Mouse (Mus musculus): Measurements from ENCODE around the gene Xlr5c. TPM values are rescaled to one million over a fixed set of nuclear protein-coding genes. Genes with fewer than 3 reads are reported as not detected.
"Not testable (repeated sequence)": the region's sequence is repeated elsewhere in the genome, so short reads cannot be mapped to it uniquely, and the experiment has no call there.

Gene Xlr5c
- not detected in 2 replicates for total RNA-seq (2015; ENCODE audit: low replicate concordance)
- total RNA-seq (2017; ENCODE audit: low replicate concordance): not detected in 2 replicates

DNA sequence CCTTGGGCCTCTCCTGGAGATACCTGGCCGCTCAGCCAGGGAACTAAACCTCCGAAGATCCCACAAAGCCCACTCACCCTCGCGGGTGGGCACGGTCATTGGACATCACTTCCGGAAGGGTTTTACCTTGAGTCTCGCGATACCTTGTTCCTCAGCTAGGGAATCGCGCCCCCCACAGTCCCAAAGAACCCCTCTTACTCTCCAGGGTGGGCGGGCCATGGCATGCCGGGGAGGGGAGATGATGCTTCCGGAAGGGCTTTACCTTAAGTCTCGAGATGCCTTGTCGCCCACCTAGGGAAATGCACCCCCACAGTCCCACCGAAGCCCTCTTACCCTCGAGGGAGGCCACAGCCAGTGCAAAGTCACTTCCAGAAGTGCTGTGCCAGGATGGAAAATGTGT is at the start of gene Xlr5c, which contains the start of gene Xlr5a:
Gene Xlr5c (minus strand): TSS at position 101 of the 400 bp plus-strand sequence.
Gene Xlr5a (minus strand): TSS at position 101 of the 400 bp plus-strand sequence.
- not testable (repeated sequence) for ATAC-seq (replicated peaks; ENCODE audit: low FRiP score, poor library complexity, severe bottlenecking)

DNA sequence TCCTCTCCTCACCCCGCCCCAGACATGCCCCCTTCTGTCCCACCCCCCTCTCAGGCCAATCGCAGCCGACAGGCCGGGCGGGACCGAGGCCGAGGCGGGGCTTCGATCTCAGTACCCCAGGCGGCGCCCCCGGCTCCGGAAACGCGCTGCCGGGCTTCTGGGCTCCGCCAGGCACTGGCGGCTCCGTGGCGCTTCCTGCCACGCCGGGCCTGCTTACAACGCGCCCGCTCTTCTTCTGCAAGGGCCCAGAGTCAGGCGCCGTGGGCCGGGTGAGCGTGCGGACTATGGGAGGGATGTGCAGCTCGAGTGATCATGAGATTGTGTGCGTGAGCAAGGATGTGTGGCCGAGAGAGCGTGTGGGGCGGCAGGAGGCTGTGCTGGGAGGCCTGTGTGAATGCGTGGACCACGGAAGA is 49.7 kb upstream of the Xlr5c start, which contains the start of gene Zfp275:
Gene Zfp275 (plus strand): TSS at position 139 of the 413 bp plus-strand sequence.
- ATAC-seq (replicated peaks; ENCODE audit: low FRiP score, poor library complexity, severe bottlenecking): no peak

DNA sequence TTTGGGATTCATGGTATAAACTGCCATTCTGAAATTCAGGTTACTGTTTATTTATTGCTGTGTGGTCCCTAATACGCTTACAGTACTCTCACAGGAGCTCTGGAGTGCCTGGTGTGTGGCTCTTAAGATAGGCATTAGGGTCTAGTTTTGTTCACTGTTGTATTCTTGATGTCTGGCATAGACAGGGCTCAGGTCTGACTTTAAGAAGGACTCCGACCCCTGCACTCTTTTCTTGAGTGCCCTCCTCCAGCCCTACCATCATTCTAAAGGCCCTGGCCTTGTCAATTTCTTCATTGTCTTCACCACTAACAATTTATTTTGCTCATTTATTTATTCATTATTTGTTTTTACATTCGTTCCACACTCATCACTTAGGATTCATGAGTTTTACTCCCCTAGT is 49.3 kb upstream of the Xlr5c start:
- no peak for ATAC-seq (replicated peaks; ENCODE audit: low FRiP score, poor library complexity, severe bottlenecking)

DNA sequence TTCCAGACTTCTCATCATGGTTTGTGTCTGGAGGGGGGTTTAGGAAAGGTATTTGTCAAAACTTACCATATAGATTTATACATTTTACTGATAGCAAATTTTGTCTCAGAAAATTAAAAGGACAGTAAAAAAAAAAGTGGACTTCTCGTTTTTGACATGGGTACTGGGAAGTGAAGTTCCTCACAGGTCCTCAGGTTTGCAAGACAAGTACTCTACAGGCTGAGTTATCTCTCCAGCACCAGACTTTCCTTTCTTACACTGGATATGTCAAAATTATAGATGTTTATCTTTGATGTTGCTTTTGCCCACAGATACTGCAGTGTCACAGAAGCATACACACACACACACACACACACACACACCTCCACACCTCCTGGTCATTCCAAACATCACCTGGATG is 48.7 kb upstream of the Xlr5c start:
- ATAC-seq (replicated peaks; ENCODE audit: low FRiP score, poor library complexity, severe bottlenecking): no peak

DNA sequence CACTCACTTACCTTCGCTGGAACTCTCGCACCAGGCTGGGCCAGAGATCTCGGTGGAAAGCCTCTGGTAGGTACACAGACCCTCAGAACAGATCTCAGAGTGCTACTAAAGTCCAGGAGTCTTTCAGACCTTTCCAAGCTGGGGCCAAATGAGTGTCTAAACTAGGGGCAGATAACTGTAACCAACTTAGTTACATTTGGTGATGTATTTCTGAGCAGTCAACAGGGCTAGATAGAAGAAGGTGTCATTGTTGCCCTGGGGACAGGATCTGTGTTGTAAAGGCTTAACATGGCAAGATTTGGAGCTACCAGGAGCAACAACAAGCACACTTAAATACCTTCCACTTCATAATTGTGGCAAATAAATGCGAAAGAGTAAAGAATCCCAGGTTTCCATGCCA is 44.0 kb upstream of the Xlr5c start, which contains the start of gene Gm45015:
Gene Gm45015 (minus strand): TSS at position 101 of the 400 bp plus-strand sequence.
- no peak for ATAC-seq (replicated peaks; ENCODE audit: low FRiP score, poor library complexity, severe bottlenecking)

DNA sequence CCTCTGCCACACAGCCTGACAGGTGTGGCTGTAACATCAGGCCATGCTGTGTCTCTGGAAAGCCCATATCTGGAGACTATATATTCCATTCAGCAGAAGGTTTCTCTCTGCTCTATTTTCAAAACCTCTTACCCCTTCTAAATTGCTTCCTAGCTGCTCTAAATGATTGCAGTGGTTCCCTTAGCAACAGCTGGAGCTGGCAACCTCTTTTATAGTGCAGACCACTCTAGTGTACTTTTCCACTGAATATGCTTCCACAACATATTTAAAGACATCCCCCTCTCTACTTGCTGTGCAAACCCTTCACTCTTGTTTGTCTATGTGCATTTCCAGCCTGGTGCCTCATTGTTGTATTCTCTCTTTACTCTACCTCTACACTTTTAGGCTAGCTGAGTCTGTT is 40.8 kb upstream of the Xlr5c start:
- no peak for ATAC-seq (replicated peaks; ENCODE audit: low FRiP score, poor library complexity, severe bottlenecking)

DNA sequence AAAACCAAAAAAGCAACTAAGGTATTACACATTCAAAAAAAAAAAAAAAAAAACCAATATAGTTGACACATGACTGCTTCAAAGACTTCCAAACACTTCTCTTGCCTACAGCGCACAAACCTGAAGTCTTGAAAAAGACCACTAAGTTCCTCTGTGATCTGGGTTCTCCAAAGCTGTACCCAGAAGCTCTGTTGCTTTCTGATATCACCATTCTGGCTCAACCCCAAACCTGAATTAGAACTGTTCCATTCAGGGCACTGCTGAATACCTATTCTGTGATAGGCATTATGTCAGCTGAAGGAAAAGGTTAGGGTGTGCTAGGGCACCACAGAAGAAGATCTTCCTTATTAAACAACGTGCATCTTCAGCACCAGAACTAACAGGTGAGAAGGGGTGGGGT is 34.4 kb upstream of the Xlr5c start:
- no peak for ATAC-seq (replicated peaks; ENCODE audit: low FRiP score, poor library complexity, severe bottlenecking)

DNA sequence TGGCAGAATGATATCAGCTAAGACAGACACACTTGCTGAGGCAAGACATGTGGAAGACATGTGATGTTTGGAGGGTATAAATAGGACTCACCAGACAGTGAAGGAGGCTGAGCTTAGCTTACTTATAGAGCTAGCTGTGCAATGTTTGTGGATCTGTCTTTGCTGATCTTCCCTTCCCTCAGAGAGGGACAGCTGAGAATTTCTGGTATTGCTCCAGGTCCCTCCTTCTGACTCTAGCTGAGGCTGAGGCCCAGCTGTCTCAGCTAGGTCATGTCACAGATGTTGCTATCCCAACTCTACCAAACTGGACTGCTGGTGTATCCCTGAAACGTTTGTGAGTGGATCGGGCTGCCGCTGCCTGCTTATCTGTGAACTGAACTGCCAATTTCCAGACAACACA is 28.3 kb upstream of the Xlr5c start:
- ATAC-seq (replicated peaks; ENCODE audit: low FRiP score, poor library complexity, severe bottlenecking): no peak

DNA sequence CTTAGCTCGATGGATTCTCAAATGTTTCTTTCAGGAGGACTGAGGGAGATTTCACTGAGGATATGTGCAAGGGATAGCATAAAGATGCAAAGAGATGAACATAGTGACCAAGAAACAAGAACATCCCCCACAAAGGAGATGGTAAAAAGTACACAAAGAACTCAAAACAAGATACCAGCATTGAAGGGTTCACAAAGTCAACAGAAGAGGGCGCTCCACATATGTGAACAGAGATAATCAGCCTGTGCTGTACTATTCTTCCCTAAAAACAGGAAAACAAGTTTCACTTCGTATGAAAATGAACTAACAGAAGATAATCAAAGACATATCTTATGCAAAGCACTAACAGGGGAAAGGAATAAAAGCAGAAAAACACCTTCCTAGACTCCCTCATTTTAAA is 19.7 kb upstream of the Xlr5c start:
- no peak for ATAC-seq (replicated peaks; ENCODE audit: low FRiP score, poor library complexity, severe bottlenecking)

DNA sequence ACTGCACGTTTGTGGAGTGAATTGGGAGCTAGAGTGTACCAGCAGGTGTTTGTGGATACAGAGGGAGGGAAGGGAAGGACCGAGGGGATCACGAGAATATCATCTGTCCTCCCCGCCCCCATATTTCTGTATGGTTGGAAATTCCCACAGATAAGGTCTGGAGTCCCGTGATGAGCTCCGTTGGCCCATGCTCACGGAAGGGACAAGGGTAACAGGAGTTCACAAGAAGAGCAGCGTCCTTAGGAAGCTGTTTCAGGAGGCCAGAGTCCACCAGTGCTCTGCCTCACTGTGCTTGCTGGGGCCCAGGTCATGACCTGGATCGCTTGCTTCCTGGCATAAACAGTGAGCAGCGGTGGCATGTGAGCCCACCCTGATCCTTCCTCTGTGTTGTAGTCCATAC is 3.0 kb upstream of the Xlr5c start:
- not testable (repeated sequence) for ATAC-seq (replicated peaks; ENCODE audit: low FRiP score, poor library complexity, severe bottlenecking)

DNA sequence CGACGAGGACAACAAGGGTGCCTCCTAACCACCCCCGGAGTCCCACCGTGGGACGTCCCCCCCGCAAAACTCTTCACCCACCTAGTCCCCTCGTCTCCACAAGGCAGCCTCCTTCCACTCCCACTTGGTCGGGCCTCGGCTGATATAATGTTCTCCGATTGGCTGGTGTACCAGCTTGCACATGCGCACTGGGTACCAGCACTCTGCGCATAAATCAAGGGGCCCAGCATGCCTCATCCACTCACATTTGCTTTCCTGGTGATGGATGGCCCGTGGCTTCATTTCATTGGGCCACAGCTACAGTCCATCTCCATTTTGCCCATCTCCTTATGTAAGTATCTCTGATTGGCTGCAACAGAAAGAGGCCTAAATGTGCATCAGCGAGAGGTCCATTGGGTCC is 27.5 kb downstream of the Xlr5c start, which contains the start of gene Xlr3c:
Gene Xlr3c (minus strand): TSS at position 121 of the 400 bp plus-strand sequence.
- ATAC-seq (replicated peaks; ENCODE audit: low FRiP score, poor library complexity, severe bottlenecking): not testable (repeated sequence)

DNA sequence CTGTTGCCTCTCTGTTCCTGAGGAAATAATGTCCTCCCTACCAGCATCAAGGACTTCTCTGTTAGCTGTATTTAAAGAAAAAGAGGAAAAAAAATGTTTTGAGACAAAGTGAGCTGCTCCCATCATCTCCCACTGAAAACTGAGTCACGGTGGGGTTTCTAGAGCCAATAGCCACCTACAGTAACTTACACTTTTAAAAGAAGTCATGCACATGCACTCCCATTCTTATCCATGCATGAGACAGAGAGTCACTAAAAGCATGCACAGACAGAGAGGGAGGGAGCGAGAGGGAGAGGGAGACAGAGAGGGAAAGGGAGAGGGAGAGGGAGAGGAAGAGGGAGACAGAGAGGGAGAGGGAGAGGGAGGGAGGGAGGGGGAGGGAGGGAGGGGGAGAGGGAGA is 30.3 kb downstream of the Xlr5c start:
- ATAC-seq (replicated peaks; ENCODE audit: low FRiP score, poor library complexity, severe bottlenecking): not testable (repeated sequence)

DNA sequence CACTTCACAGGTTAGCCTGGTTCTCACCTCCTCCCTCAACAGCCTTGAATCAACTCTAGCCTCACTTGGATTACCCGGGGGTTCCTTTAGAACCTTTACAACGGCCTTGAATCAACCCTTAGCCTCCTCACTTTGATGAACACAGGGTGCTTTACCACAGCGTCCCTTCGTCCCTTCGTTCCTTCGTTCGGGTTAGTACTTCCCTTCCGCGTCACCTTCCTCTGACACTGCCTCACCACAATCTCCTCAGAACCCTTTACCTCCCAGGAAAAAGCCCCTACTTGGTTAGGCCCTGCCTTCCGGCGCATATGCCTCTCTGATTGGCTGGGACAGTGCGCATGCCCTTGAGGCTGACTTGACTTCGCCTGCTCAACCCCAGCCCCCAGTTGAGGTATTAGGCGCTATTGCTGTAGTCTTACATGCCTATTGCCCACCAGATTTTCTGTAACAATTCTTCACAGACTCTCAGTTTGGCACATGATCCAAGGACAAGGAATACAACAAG is 49.9 kb downstream of the Xlr5c start, which contains the start of gene Xlr4c:
Gene Xlr4c (minus strand): TSS at position 310 of the 505 bp plus-strand sequence.
- ATAC-seq (replicated peaks; ENCODE audit: low FRiP score, poor library complexity, severe bottlenecking): not testable (repeated sequence)

Other genes starting within 250 kb of the Xlr5c start
- not detected in 2 replicates for gene Pnma3, start 228.2 kb downstream of the Xlr5c start, total RNA-seq (2015; ENCODE audit: low replicate concordance)
- not detected in 2 replicates for gene Pnma3, start 228.2 kb downstream of the Xlr5c start, total RNA-seq (2017; ENCODE audit: low replicate concordance)
- gene Xlr4a, start 210.5 kb downstream of the Xlr5c start, total RNA-seq (2015; ENCODE audit: low replicate concordance): 2.9 TPM in 1 of 2 replicates, not detected in the other
- 6.5 TPM in 1 of 2 replicates, not detected in the other for gene Xlr4a, start 210.5 kb downstream of the Xlr5c start, total RNA-seq (2017; ENCODE audit: low replicate concordance)
- gene Xlr3a, start 195.9 kb downstream of the Xlr5c start, total RNA-seq (2015; ENCODE audit: low replicate concordance): not detected in 2 replicates
- gene Xlr3a, start 195.9 kb downstream of the Xlr5c start, total RNA-seq (2017; ENCODE audit: low replicate concordance): 3.2 TPM in 1 of 2 replicates, not detected in the other
- not detected in 2 replicates for gene Gm14685, start 175.9 kb downstream of the Xlr5c start, total RNA-seq (2015; ENCODE audit: low replicate concordance)
- not detected in 2 replicates for gene Gm14685, start 175.9 kb downstream of the Xlr5c start, total RNA-seq (2017; ENCODE audit: low replicate concordance)
- gene Xlr5b, start 144.2 kb downstream of the Xlr5c start, total RNA-seq (2015; ENCODE audit: low replicate concordance): not detected in 2 replicates
- gene Xlr5b, start 144.2 kb downstream of the Xlr5c start, total RNA-seq (2017; ENCODE audit: low replicate concordance): not detected in 2 replicates
- gene DXBay18, start 143.5 kb downstream of the Xlr5c start, total RNA-seq (2015; ENCODE audit: low replicate concordance): not detected in 2 replicates
- gene DXBay18, start 143.5 kb downstream of the Xlr5c start, total RNA-seq (2017; ENCODE audit: low replicate concordance): not detected in 2 replicates
- gene Spin2d, start 116.0 kb downstream of the Xlr5c start, total RNA-seq (2015; ENCODE audit: low replicate concordance): not detected in 2 replicates
- not detected in 2 replicates for gene Spin2d, start 116.0 kb downstream of the Xlr5c start, total RNA-seq (2017; ENCODE audit: low replicate concordance)
- 0.63 TPM in 1 of 2 replicates, not detected in the other for gene Xlr3b, start 100.8 kb downstream of the Xlr5c start, total RNA-seq (2015; ENCODE audit: low replicate concordance)
- not detected in 2 replicates for gene Xlr3b, start 100.8 kb downstream of the Xlr5c start, total RNA-seq (2017; ENCODE audit: low replicate concordance)
- 2.1 and 6.9 TPM in 2 replicates for gene Xlr4b, start 78.6 kb downstream of the Xlr5c start, total RNA-seq (2015; ENCODE audit: low replicate concordance)
- 0.77 and 2.2 TPM in 2 replicates for gene Xlr4b, start 78.6 kb downstream of the Xlr5c start, total RNA-seq (2017; ENCODE audit: low replicate concordance)
- 2.5 TPM in 1 of 2 replicates, not detected in the other for gene F8a, start 64.7 kb downstream of the Xlr5c start, total RNA-seq (2015; ENCODE audit: low replicate concordance)
- gene F8a, start 64.7 kb downstream of the Xlr5c start, total RNA-seq (2017; ENCODE audit: low replicate concordance): 0.42 and 0.51 TPM in 2 replicates
- gene Xlr4c, start 49.8 kb downstream of the Xlr5c start, total RNA-seq (2015; ENCODE audit: low replicate concordance): not detected in 2 replicates
- gene Xlr4c, start 49.8 kb downstream of the Xlr5c start, total RNA-seq (2017; ENCODE audit: low replicate concordance): 0.94 and 2.9 TPM in 2 replicates
- not detected in 2 replicates for gene Xlr3c, start 27.6 kb downstream of the Xlr5c start, total RNA-seq (2015; ENCODE audit: low replicate concordance)
- not detected in 2 replicates for gene Xlr3c, start 27.6 kb downstream of the Xlr5c start, total RNA-seq (2017; ENCODE audit: low replicate concordance)
- not detected in 2 replicates for gene Xlr5a, start within 50 bp of the Xlr5c start, total RNA-seq (2015; ENCODE audit: low replicate concordance)
- not detected in 2 replicates for gene Xlr5a, start within 50 bp of the Xlr5c start, total RNA-seq (2017; ENCODE audit: low replicate concordance)
- gene Gm45015, start 43.9 kb upstream of the Xlr5c start, total RNA-seq (2015; ENCODE audit: low replicate concordance): not detected in 2 replicates
- not detected in 2 replicates for gene Gm45015, start 43.9 kb upstream of the Xlr5c start, total RNA-seq (2017; ENCODE audit: low replicate concordance)
- gene Zfp275, start 49.6 kb upstream of the Xlr5c start, total RNA-seq (2015; ENCODE audit: low replicate concordance): 1.3 and 6.1 TPM in 2 replicates
- gene Zfp275, start 49.6 kb upstream of the Xlr5c start, total RNA-seq (2017; ENCODE audit: low replicate concordance): 0.84 and 1.3 TPM in 2 replicates
- not detected in 2 replicates for gene Gm18336, start 105.8 kb upstream of the Xlr5c start, total RNA-seq (2015; ENCODE audit: low replicate concordance)
- not detected in 2 replicates for gene Gm18336, start 105.8 kb upstream of the Xlr5c start, total RNA-seq (2017; ENCODE audit: low replicate concordance)
- gene Zfp92, start 118.1 kb upstream of the Xlr5c start, total RNA-seq (2015; ENCODE audit: low replicate concordance): not detected in 2 replicates
- gene Zfp92, start 118.1 kb upstream of the Xlr5c start, total RNA-seq (2017; ENCODE audit: low replicate concordance): not detected in 2 replicates
- gene Trex2, start 142.4 kb upstream of the Xlr5c start, total RNA-seq (2015; ENCODE audit: low replicate concordance): not detected in 2 replicates
- not detected in 2 replicates for gene Trex2, start 142.4 kb upstream of the Xlr5c start, total RNA-seq (2017; ENCODE audit: low replicate concordance)
- 1.2 and 13.0 TPM in 2 replicates for gene Haus7, start 166.1 kb upstream of the Xlr5c start, total RNA-seq (2015; ENCODE audit: low replicate concordance)
- 5.4 and 13.7 TPM in 2 replicates for gene Haus7, start 166.1 kb upstream of the Xlr5c start, total RNA-seq (2017; ENCODE audit: low replicate concordance)
- 0.63 and 3.5 TPM in 2 replicates for gene Bgn, start 190.6 kb upstream of the Xlr5c start, total RNA-seq (2015; ENCODE audit: low replicate concordance)
- 2.5 TPM in 1 of 2 replicates, not detected in the other for gene Bgn, start 190.6 kb upstream of the Xlr5c start, total RNA-seq (2017; ENCODE audit: low replicate concordance)
- not detected in 2 replicates for gene Atp2b3, start 210.1 kb upstream of the Xlr5c start, total RNA-seq (2015; ENCODE audit: low replicate concordance)
- not detected in 2 replicates for gene Atp2b3, start 210.1 kb upstream of the Xlr5c start, total RNA-seq (2017; ENCODE audit: low replicate concordance)